Mouse (Mus musculus) kidney, adult 2 months (tissue): ENCODE data around the gene Tgfbrap1.

Source experiments
- CTCF ChIP-seq: fragments of 200-500 bp; conservative IDR thresholded peaks from 2 replicates; pipeline ENCODE4 v1.5.1; 2011; ENCODE audit warnings: low read depth, mild to moderate bottlenecking, control low read depth, low read length, moderate library complexity, mixed read lengths; ENCODE audit not compliant: insufficient read depth, insufficient read length
- POLR2A ChIP-seq: fragments of 200-500 bp; IDR thresholded peaks from one replicate; pipeline ENCODE4 v1.6.1; 2011; ENCODE audit warnings: low read depth, low read length, control low read depth

- no peak for TF ChIP-seq POLR2A
- no peak for TF ChIP-seq CTCF
These were observed 27.7 kb downstream of the Tgfbrap1 start for GRCm38 (mm10) chr1:43070726-43071125.
